Mouse (Mus musculus) bone marrow macrophage, adult 2 months (primary cell): Measurements from ENCODE around the gene Cyp24a1.

Source experiments
- CTCF ChIP-seq: IDR thresholded peaks from 2 replicates; pipeline ENCODE4 v1.5.1; 2012; ENCODE audit warnings: low read depth, mild to moderate bottlenecking, low read length, moderate library complexity
- POLR2A ChIP-seq: IDR thresholded peaks from 2 replicates; pipeline ENCODE4 v1.6.1; 2012; ENCODE audit warnings: mild to moderate bottlenecking, low read depth, low read length, borderline replicate concordance

- no peak for TF ChIP-seq CTCF
- no peak for TF ChIP-seq POLR2A
These were observed 603 bp downstream of the Cyp24a1 start, which contains the start of gene Pfdn4 for GRCm38 (mm10) chr2:170496154-170496930.
